Mouse (Mus musculus): ENCODE data around the gene Col25a1. TPM values are rescaled to one million over a fixed set of nuclear protein-coding genes. Genes with fewer than 3 reads are reported as not detected.

Col25a1 gene
- polyA plus RNA-seq, 1 experiment from 2014 or later = 3.9 TPM

GRCm38 (mm10) chr3:130380299-130380845, 249.1 kb downstream of the Col25a1 start:
- H3K27ac ChIP-seq = no peak overlapping the region
- no peak overlapping the region for H3K4me3 ChIP-seq
- no peaks in the 10 kb centered on the region for H3K9me3 ChIP-seq
- DNase-seq (ENCODE audit: low spot score) = no peak
- no peaks in the 10 kb centered on the region for H3K36me3 ChIP-seq
- no peaks in the 10 kb centered on the region for H3K27me3 ChIP-seq (ENCODE audit: insufficient read depth, poor library complexity, severe bottlenecking)
- WGBS = 82% methylated on average over 5 of the region's 5 CpGs
- no peaks in the 10 kb centered on the region for H3K4me1 ChIP-seq

- H3K27ac ChIP-seq = no peak overlapping the region
- H3K27me3 ChIP-seq (ENCODE audit: insufficient read depth, poor library complexity, severe bottlenecking) = no peaks in the 10 kb centered on the region
- no peak for DNase-seq (ENCODE audit: low spot score)
- WGBS = 92% methylated on average over 5 of the region's 5 CpGs
- H3K36me3 ChIP-seq = no peaks in the 10 kb centered on the region
- H3K9me3 ChIP-seq = no peaks in the 10 kb centered on the region
- no peak overlapping the region for H3K4me3 ChIP-seq
- peaks cover 3% of the 10 kb centered on the region; the same call in 1 of the 2 replicates for H3K4me1 ChIP-seq
These were observed 250.4 kb downstream of the Col25a1 start for GRCm38 (mm10) chr3:130381691-130382090.

- no peak overlapping the region for H3K27ac ChIP-seq
- H3K4me1 ChIP-seq = peaks cover 12% of the 10 kb centered on the region
- 33% methylated on average over 4 of the region's 4 CpGs for WGBS
- no peaks in the 10 kb centered on the region for H3K36me3 ChIP-seq
- no peak overlapping the region for H3K4me3 ChIP-seq
- H3K27me3 ChIP-seq (ENCODE audit: insufficient read depth, poor library complexity, severe bottlenecking) = no peaks in the 10 kb centered on the region
- no peak for DNase-seq (ENCODE audit: low spot score)
- no peaks in the 10 kb centered on the region for H3K9me3 ChIP-seq
These were observed 254.6 kb downstream of the Col25a1 start for GRCm38 (mm10) chr3:130385856-130386255.

- no peak for DNase-seq (ENCODE audit: low spot score)
- peaks cover 12% of the 10 kb centered on the region for H3K4me1 ChIP-seq
- H3K27ac ChIP-seq = no peak overlapping the region
- H3K9me3 ChIP-seq = no peaks in the 10 kb centered on the region
- no peak overlapping the region for H3K4me3 ChIP-seq
- WGBS = 86% methylated on average over 4 of the region's 4 CpGs
- H3K36me3 ChIP-seq = no peaks in the 10 kb centered on the region
- H3K27me3 ChIP-seq (ENCODE audit: insufficient read depth, poor library complexity, severe bottlenecking) = no peaks in the 10 kb centered on the region
These were observed 255.9 kb downstream of the Col25a1 start for GRCm38 (mm10) chr3:130387156-130387555.

- Histone ChIP-seq H3K4me1 (peaks cover 12% of the 10 kb centered on the region), H3K4me3 (no peak overlapping the region), H3K27me3 (ENCODE audit: insufficient read depth, poor library complexity, severe bottlenecking) (no peaks in the 10 kb centered on the region), H3K9me3 (no peaks in the 10 kb centered on the region), H3K36me3 (no peaks in the 10 kb centered on the region), H3K27ac (no peak overlapping the region)
- WGBS = 63% methylated on average over 14 of the region's 14 CpGs
- no peak for DNase-seq (ENCODE audit: low spot score)
These were observed 258.1 kb downstream of the Col25a1 start for GRCm38 (mm10) chr3:130389261-130389975.

GRCm38 (mm10) chr3:130396636-130397035, 265.3 kb downstream of the Col25a1 start:
- no peak for DNase-seq (ENCODE audit: low spot score)
- Histone ChIP-seq H3K4me3 (no peak overlapping the region), H3K36me3 (no peaks in the 10 kb centered on the region), H3K9me3 (no peaks in the 10 kb centered on the region), H3K4me1 (no peaks in the 10 kb centered on the region), H3K27me3 (ENCODE audit: insufficient read depth, poor library complexity, severe bottlenecking) (no peaks in the 10 kb centered on the region), H3K27ac (no peak overlapping the region)

- Histone ChIP-seq H3K27ac (no peak overlapping the region), H3K27me3 (ENCODE audit: insufficient read depth, poor library complexity, severe bottlenecking) (no peaks in the 10 kb centered on the region), H3K9me3 (no peaks in the 10 kb centered on the region), H3K4me1 (no peaks in the 10 kb centered on the region), H3K36me3 (no peaks in the 10 kb centered on the region), H3K4me3 (no peak overlapping the region)
- no peak for DNase-seq (ENCODE audit: low spot score)
- WGBS = 81% methylated on average over 13 of the region's 13 CpGs
These were observed 269.6 kb downstream of the Col25a1 start for GRCm38 (mm10) chr3:130400716-130401559.

GRCm38 (mm10) chr3:130401560-130401852, 270.2 kb downstream of the Col25a1 start:
- Histone ChIP-seq H3K4me3 (no peak overlapping the region), H3K27ac (no peak overlapping the region), H3K4me1 (no peaks in the 10 kb centered on the region), H3K9me3 (no peaks in the 10 kb centered on the region), H3K27me3 (ENCODE audit: insufficient read depth, poor library complexity, severe bottlenecking) (no peaks in the 10 kb centered on the region), H3K36me3 (no peaks in the 10 kb centered on the region)
- 68% methylated on average over 1 of the region's 1 CpGs for WGBS
- DNase-seq (ENCODE audit: low spot score) = no peak

- H3K4me1 ChIP-seq = no peaks in the 10 kb centered on the region
- no peaks in the 10 kb centered on the region for H3K9me3 ChIP-seq
- no peak overlapping the region for H3K4me3 ChIP-seq
- no peak for DNase-seq (ENCODE audit: low spot score)
- H3K27ac ChIP-seq = no peak overlapping the region
- H3K27me3 ChIP-seq (ENCODE audit: insufficient read depth, poor library complexity, severe bottlenecking) = no peaks in the 10 kb centered on the region
- H3K36me3 ChIP-seq = no peaks in the 10 kb centered on the region
- 77% methylated on average over 8 of the region's 8 CpGs for WGBS
These were observed 273.5 kb downstream of the Col25a1 start for GRCm38 (mm10) chr3:130404525-130405409.

GRCm38 (mm10) chr3:130407201-130407600, 275.9 kb downstream of the Col25a1 start:
- H3K27me3 ChIP-seq (ENCODE audit: insufficient read depth, poor library complexity, severe bottlenecking) = no peaks in the 10 kb centered on the region
- H3K9me3 ChIP-seq = no peaks in the 10 kb centered on the region
- H3K4me1 ChIP-seq = no peaks in the 10 kb centered on the region
- 52% methylated on average over 6 of the region's 6 CpGs for WGBS
- no peak overlapping the region for H3K27ac ChIP-seq
- no peak for DNase-seq (ENCODE audit: low spot score)
- H3K36me3 ChIP-seq = no peaks in the 10 kb centered on the region
- no peak overlapping the region for H3K4me3 ChIP-seq

- H3K27ac ChIP-seq = no peak overlapping the region
- H3K36me3 ChIP-seq = no peaks in the 10 kb centered on the region
- H3K4me1 ChIP-seq = peaks cover 3% of the 10 kb centered on the region; the same call in 1 of the 2 replicates
- DNase-seq (ENCODE audit: low spot score) = no peak
- H3K4me3 ChIP-seq = no peak overlapping the region
- WGBS = 34% methylated on average over 4 of the region's 4 CpGs
- no peaks in the 10 kb centered on the region for H3K27me3 ChIP-seq (ENCODE audit: insufficient read depth, poor library complexity, severe bottlenecking)
- H3K9me3 ChIP-seq = no peaks in the 10 kb centered on the region
These were observed 281.9 kb downstream of the Col25a1 start for GRCm38 (mm10) chr3:130413239-130413638.

- H3K9me3 ChIP-seq = no peaks in the 10 kb centered on the region
- H3K27me3 ChIP-seq (ENCODE audit: insufficient read depth, poor library complexity, severe bottlenecking) = no peaks in the 10 kb centered on the region
- H3K4me3 ChIP-seq = no peak overlapping the region
- WGBS = 85% methylated on average over 9 of the region's 9 CpGs
- H3K4me1 ChIP-seq = no peaks in the 10 kb centered on the region
- H3K27ac ChIP-seq = no peak overlapping the region
- no peak for DNase-seq (ENCODE audit: low spot score)
- H3K36me3 ChIP-seq = no peaks in the 10 kb centered on the region
These were observed 287.6 kb downstream of the Col25a1 start for GRCm38 (mm10) chr3:130418951-130419350.
